Mouse (Mus musculus): ENCODE measurements at regions not wholly inside any gene's neighbourhood (a gene's known extent, or its start where the extent isn't known, plus 50 kb on each side); places are given as distances from the start of the nearest gene placed in this dataset.

DNA sequence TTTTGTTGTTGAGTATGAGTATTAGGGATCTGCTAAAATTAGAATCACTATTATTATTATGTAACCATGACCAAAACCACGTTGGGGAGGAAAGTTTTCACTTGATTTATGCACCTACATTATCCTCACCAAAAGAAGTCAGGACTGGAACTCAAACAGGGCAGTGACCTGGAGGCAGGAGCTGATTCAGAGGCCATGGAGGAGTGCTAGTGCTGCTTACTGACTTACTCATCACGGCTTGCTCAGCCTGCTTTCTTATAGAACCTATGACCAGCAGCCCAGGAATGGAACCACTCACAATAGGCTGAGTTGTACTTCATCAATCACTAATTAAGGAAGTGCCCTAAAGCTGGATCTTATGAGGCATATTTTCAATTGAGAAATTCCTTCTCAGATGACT lies 470.9 kb upstream of the Rgmb start:
- Histone ChIP-seq H3K4me2 (replicated peaks; ENCODE audit: low read depth, low read length) (no peak overlapping the region), H3K27ac (ENCODE audit: low read length) (no peak overlapping the region), H3K36me3 (ENCODE audit: insufficient read depth, low read length) (no peaks in the 10 kb centered on the region), H3K27me3 (replicated peaks; ENCODE audit: insufficient read depth, low read length) (no peaks in the 10 kb centered on the region), H3K9ac (replicated peaks; ENCODE audit: low read depth) (no peak overlapping the region), H3K4me3 (ENCODE audit: low read depth, low read length) (no peak overlapping the region), H3K9me3 (ENCODE audit: low read length) (no peaks in the 10 kb centered on the region), H3K4me1 (ENCODE audit: insufficient read depth, low read depth, low read length) (no peaks in the 10 kb centered on the region)
- no peak for TF ChIP-seq CTCF (IDR thresholded peaks at IDR 0.05)
- TF ChIP-seq EP300 (IDR thresholded peaks at IDR 0.05) = no peak
- DNase-seq (ENCODE audit: low spot score) (no peak), ATAC-seq (no peak)
- 37% methylated on average over 2 of the region's 2 CpGs for WGBS

GRCm38 (mm10) chr17:16298553-16298952 lies 467.7 kb upstream of the Rgmb start:
- no peak overlapping the region for H3K4me3 ChIP-seq (ENCODE audit: low read depth, low read length)
- no peaks in the 10 kb centered on the region for H3K9me3 ChIP-seq (ENCODE audit: low read length)
- no peaks in the 10 kb centered on the region for H3K27me3 ChIP-seq (replicated peaks; ENCODE audit: insufficient read depth, low read length)
- H3K27ac ChIP-seq (ENCODE audit: low read length) = no peak overlapping the region
- DNase-seq (ENCODE audit: low spot score) (no peak), ATAC-seq (no peak)
- H3K4me1 ChIP-seq (ENCODE audit: insufficient read depth, low read depth, low read length) = no peaks in the 10 kb centered on the region
- no peaks in the 10 kb centered on the region for H3K36me3 ChIP-seq (ENCODE audit: insufficient read depth, low read length)
- H3K9ac ChIP-seq (replicated peaks; ENCODE audit: low read depth) = no peak overlapping the region
- TF ChIP-seq CTCF (IDR thresholded peaks at IDR 0.05) = no peak
- no peak for TF ChIP-seq EP300 (IDR thresholded peaks at IDR 0.05)
- H3K4me2 ChIP-seq (replicated peaks; ENCODE audit: low read depth, low read length) = no peak overlapping the region
